Mouse (Mus musculus) hindbrain, embryonic 16.5 days (tissue): ENCODE results near the gene Cfap299. TPM values are rescaled to one million over a fixed set of nuclear protein-coding genes. Genes with fewer than 3 reads are reported as not detected.

Experiments used
- ATAC-seq: fragments of 200-750 bp; cut with Nextera tagmentation; 2 replicates; pipeline ENCODE4 v1.8.0; 2017; ENCODE audit warnings: moderate TSS enrichment, moderate library complexity
- H3K27ac ChIP-seq: fragments of 300-500 bp; sonication (generic); 2 replicates; pipeline ENCODE4 v1.5.1; 2014; ENCODE audit warnings: low read depth, mild to moderate bottlenecking, control low read depth, low read length, moderate library complexity
- H3K27me3 ChIP-seq: fragments of 300-500 bp; sonication (generic); replicated peaks from 2 replicates; pipeline ENCODE4 v1.6.1; 2014; ENCODE audit warnings: low read length; ENCODE audit not compliant: control insufficient read depth, insufficient read depth
- H3K36me3 ChIP-seq: fragments of 300-500 bp; sonication (generic); 2 replicates; pipeline ENCODE4 v1.6.1; 2014; ENCODE audit warnings: mild to moderate bottlenecking, low read length, moderate library complexity, mixed read lengths; ENCODE audit not compliant: control insufficient read depth, insufficient read depth
- H3K4me1 ChIP-seq: fragments of 300-500 bp; sonication (generic); 2 replicates; pipeline ENCODE4 v1.6.1; 2014; ENCODE audit warnings: low read depth, low read length; ENCODE audit not compliant: control insufficient read depth, insufficient read depth
- H3K4me2 ChIP-seq: fragments of 300-500 bp; sonication (generic); 2 replicates; pipeline ENCODE4 v1.6.1; 2014; ENCODE audit warnings: mild to moderate bottlenecking, low read length, control low read depth, moderate library complexity
- H3K4me3 ChIP-seq: fragments of 300-500 bp; sonication (generic); 2 replicates; pipeline ENCODE4 v1.5.1; 2014; ENCODE audit warnings: mild to moderate bottlenecking, low read length, control low read depth, moderate library complexity
- H3K9ac ChIP-seq: fragments of 300-500 bp; sonication (generic); 2 replicates; pipeline ENCODE4 v1.6.1; 2014; ENCODE audit warnings: low read depth, mild to moderate bottlenecking, control low read depth, low read length, moderate library complexity
- H3K9me3 ChIP-seq: fragments of 300-500 bp; sonication (generic); 2 replicates; pipeline ENCODE4 v1.6.1; 2014; ENCODE audit warnings: mild to moderate bottlenecking, low read length, moderate library complexity; ENCODE audit not compliant: control insufficient read depth
- WGBS: fragments of 180-500 bp; shearing (Covaris S2); extraction: QIAGEN DNeasy Blood & Tissue Kit; methylation state at CpG from one replicate; pipeline ENCODE4 v1.1.7; 2014; 5-methylcytosine and 5-hydroxymethylcytosine counted together
- polyA plus RNA-seq: library from polyadenylated mRNA; unstranded; fragments of >200 nt; fragmentation: Nextera tagmentation; extraction: Ambion mirVana; gene quantifications from 2 replicates; pipeline ENCODE4 v1.2.1, GENCODE M21; 2015

Cfap299 gene
- 1.6 and 2.1 TPM in 2 replicates for polyA plus RNA-seq

DNA sequence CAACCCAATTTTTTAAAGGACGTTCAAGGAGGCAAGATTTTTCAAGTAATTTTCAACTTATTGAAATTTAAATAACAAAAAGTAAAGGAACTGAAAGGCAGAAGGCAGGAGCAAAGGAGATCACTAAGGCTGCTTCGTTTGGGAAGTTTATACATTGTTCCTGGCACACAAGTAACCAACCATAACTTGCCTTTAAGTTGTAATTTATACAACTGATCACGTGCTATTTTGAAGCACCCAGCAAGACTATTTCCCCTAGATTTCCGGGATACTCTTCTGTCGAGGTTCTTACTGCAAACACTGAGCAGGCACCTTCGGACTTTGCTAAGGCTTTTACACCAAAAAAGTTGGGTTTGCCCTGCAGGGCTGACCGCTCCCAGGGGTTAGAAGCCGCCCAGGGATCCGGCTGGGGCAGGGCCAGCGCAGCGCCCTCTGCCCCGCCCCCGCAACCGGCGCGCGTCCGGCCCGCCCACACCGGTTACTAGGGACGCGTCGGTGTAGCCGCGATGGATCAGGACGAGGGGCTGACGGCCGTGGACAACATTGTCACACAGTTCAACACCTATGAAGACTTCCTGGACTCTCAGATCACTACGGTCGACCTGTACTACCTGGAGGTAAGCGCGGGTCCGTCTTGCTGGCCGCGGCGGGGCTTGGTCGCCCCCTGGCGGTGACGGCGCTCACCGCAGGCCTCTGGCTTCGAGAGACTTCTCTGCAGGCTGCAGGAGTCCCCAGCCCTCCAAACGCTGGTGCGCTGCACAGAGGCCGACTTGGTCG is at the start of gene Cfap299:
Gene Cfap299, plus strand, starts transcription at position 457 of the 777 bp plus-strand sequence.
- H3K27me3 ChIP-seq, result peaks cover 5% of the 10 kb centered on the region; the same call in 1 of the 2 replicates
- H3K36me3 ChIP-seq, result no peaks in the 10 kb centered on the region
- ATAC-seq, result peak; percentile 97
- no peaks in the 10 kb centered on the region for H3K9me3 ChIP-seq
- no peaks in the 10 kb centered on the region; the same call in none of the 2 replicates for H3K4me1 ChIP-seq
- H3K27ac ChIP-seq, result no peak within 1 kb of the TSS
- H3K4me3 ChIP-seq, result peak within 1 kb of the TSS; percentile 65
- peak within 1 kb of the TSS; percentile 52 for H3K9ac ChIP-seq
- WGBS, result 1% methylated on average over 46 of the region's 46 CpGs
- H3K4me2 ChIP-seq, result peak within 1 kb of the TSS; percentile 99

DNA sequence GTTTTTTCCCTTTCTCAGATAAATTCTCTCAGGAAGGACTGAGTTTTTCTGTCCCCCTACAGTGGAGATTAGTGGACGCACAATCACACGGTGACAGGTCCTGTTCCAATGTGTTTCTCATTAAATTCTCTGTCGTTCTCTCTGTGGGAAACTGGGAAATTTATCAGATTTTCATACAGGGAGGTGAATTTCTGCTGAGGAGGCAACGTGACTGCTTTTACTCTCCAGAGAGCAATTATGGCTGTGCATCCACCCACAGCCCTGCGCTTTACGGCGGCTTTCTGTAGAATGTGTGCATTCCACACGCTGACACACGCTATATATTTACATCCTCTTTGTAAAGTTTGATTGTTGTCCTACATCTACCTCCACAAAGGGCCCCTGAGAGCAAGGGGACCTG is 47.1 kb upstream of the Cfap299 start:
- no peaks in the 10 kb centered on the region for H3K4me1 ChIP-seq
- no peaks in the 10 kb centered on the region for H3K36me3 ChIP-seq
- H3K4me2 ChIP-seq, result peak overlapping the region; percentile 1
- H3K9me3 ChIP-seq, result no peaks in the 10 kb centered on the region
- H3K4me3 ChIP-seq, result no peak overlapping the region
- WGBS, result 35% methylated on average over 9 of the region's 9 CpGs
- H3K9ac ChIP-seq, result no peak overlapping the region
- no peak for ATAC-seq
- H3K27ac ChIP-seq, result no peak overlapping the region
- no peaks in the 10 kb centered on the region for H3K27me3 ChIP-seq

DNA sequence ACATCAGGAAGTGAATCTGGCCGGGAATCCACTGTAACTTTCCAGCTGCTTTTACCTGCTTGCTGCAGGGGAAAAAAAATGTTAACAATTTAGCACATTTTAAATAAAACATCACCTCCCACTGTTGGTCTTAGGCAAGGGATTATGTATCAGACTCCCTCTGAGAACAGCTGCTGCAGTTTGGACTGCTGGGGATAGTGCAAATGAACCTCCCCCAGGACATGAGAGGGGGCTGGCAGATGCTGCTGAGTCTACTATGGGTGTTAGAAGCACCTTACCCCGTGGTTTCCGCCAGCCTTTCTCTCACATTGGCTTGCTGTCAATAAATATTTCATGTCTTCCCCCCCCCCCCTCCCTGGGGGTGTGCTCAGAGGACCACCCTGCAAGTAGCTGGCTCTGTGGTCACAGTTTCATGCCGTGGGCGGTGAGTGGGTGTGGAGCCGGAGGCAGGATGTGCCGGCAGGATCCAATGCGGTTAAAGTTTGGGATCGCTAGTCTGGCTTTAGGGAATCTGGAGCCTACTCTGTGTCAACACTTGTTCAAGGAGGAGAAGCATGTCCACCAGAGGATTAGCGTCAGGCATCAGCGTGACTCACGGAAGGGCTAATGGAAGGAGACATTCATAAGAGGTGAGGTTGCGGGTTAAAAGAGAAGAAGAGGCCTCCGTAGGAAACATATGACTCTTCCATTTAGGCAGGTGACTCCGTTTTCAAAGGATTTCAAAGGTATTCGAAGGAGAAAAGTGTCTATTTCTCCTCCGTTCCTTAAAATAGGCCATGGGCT is 45.2 kb upstream of the Cfap299 start:
- H3K9ac ChIP-seq, result no peak overlapping the region
- ATAC-seq, result no peak
- H3K4me3 ChIP-seq, result no peak overlapping the region
- H3K36me3 ChIP-seq, result no peaks in the 10 kb centered on the region
- WGBS, result 37% methylated on average over 17 of the region's 17 CpGs
- no peak overlapping the region for H3K27ac ChIP-seq
- H3K9me3 ChIP-seq, result no peaks in the 10 kb centered on the region
- no peaks in the 10 kb centered on the region for H3K27me3 ChIP-seq
- H3K4me1 ChIP-seq, result no peaks in the 10 kb centered on the region
- no peak overlapping the region for H3K4me2 ChIP-seq

DNA sequence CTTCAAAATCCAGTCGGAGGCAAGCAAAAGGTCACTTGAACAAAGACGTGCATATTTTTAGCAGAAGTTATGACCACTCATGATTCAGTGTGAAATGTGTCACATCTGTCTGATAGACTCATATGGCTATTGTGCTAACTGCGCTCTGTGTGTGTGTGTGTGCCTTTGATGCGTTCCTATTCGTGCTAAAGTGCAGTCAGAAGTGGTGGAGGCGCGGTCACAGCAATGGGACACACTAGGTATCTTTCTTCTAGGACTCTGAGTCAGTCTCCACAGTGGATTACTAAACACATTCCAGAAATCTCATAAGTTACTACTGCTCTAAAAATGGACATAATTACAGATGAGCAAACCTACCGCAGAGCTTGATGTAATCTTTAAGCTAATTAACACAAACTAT is 38.5 kb upstream of the Cfap299 start:
- Histone ChIP-seq H3K9me3 (no peaks in the 10 kb centered on the region), H3K4me3 (no peak overlapping the region), H3K27me3 (peaks cover 7% of the 10 kb centered on the region; the same call in 1 of the 2 replicates), H3K27ac (no peak overlapping the region), H3K9ac (no peak overlapping the region), H3K36me3 (no peaks in the 10 kb centered on the region), H3K4me2 (no peak overlapping the region), H3K4me1 (peaks cover 5% of the 10 kb centered on the region; the same call in 1 of the 2 replicates)
- no peak for ATAC-seq
- 78% methylated on average over 8 of the region's 8 CpGs for WGBS

DNA sequence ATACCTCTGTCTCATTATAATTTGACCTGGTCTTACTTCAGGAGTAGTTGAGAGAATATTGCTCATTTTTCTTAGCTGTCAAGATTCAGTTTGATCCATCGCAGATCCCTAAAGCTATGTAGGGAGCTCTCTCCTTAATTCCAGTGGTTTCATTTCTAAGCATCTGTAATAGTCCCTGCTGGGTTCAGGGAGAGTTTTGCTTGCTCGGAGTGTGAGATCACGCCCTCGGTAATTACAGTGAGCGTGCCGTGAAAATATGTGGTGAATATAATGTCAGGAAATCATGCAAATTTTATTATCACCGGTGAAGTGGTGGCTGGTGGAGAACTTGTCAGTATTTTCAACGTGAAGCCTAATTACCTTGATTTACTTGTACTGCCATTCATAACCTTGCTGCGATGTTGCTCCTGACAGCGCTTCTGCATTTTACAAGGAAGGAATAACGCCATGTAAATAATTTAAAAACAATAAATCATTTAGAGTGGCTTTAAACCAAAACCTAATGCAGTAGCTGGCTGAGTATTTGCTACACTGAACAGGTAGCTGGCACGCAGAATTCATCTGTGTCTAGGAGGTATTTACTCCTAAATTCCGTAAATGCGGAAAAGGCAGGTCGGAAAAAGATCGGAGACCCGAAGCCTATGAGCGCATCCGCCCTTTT is 36.6 kb upstream of the Cfap299 start:
- Histone ChIP-seq H3K27me3 (peaks cover 7% of the 10 kb centered on the region; the same call in 1 of the 2 replicates), H3K27ac (no peak overlapping the region), H3K4me2 (peak overlapping the region; percentile 59), H3K36me3 (no peaks in the 10 kb centered on the region), H3K9me3 (no peaks in the 10 kb centered on the region), H3K4me1 (peaks cover 5% of the 10 kb centered on the region; the same call in 1 of the 2 replicates), H3K4me3 (peak overlapping the region; percentile 16), H3K9ac (peak overlapping the region; percentile 21; the same call in 1 of the 2 replicates)
- WGBS, result 2% methylated on average over 19 of the region's 19 CpGs
- ATAC-seq, result no peak

DNA sequence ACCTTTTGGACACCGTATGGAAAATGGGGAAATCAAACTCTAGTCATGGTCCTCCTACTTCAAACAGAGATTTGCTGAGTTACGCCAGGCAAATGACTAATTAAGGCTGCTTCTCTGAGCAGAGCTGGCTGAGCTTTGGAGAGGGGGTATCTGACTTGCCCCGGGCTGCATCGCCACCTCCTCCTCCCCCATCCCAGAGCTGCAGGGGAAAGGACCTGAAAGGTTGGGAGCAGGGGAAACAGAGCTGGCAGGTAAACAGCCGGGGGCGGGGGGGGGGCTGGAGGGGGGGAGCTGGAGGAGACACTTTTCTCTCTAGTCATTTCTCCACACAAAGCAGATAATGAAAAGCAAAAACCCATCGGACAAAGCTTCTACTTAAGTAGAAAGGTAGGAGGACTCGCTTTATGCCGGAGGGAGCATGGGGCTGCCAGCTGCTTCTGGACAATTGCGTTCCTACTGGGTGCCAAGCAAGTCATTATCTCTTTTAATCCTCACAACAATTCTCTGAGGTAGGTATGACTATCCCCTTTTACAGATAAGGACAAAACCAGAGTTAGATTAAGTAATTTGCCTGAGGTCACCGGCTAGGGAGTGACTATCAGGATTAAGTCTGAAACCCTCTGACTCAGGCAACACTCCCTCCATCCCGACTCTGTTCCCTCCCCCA is 35.9 kb upstream of the Cfap299 start:
- Histone ChIP-seq H3K4me3 (peak overlapping the region; percentile 16), H3K9ac (peak overlapping the region; percentile 21; the same call in 1 of the 2 replicates), H3K36me3 (no peaks in the 10 kb centered on the region), H3K4me1 (peaks cover 5% of the 10 kb centered on the region; the same call in 1 of the 2 replicates), H3K4me2 (peak overlapping the region; percentile 59), H3K27ac (no peak overlapping the region), H3K9me3 (no peaks in the 10 kb centered on the region), H3K27me3 (peaks cover 7% of the 10 kb centered on the region; the same call in 1 of the 2 replicates)
- ATAC-seq, result peak; percentile 42; the same call in 1 of the 2 replicates
- WGBS, result 1% methylated on average over 12 of the region's 12 CpGs

DNA sequence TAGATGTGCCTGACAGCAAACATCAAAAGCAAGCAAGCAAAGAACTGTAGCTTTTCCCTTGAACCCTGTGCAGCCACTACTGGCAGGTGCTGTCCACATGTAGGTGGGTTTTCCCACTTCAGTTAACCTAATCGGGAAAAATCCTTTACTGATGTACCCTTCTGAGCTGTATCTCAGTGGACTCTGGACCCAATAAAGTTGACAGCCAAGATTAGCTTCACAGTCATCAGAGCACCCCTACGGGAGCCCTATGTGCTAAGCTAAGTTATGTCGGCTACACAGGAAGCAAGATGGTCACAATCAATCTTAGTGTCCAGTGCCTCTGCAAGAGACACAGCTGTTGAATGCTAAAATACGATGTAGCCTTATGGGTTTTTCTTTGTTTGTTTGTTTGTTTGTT is 29.0 kb upstream of the Cfap299 start:
- ATAC-seq, result no peak
- no peak overlapping the region for H3K4me2 ChIP-seq
- H3K27me3 ChIP-seq, result 0 out of 2 replicates have a peak, but pooled peaks cover 2% of the 10 kb centered on the region
- no peak overlapping the region for H3K9ac ChIP-seq
- H3K4me1 ChIP-seq, result no peaks in the 10 kb centered on the region
- no peak overlapping the region for H3K27ac ChIP-seq
- H3K36me3 ChIP-seq, result no peaks in the 10 kb centered on the region
- WGBS, result 91% methylated on average over 4 of the region's 4 CpGs
- H3K4me3 ChIP-seq, result no peak overlapping the region
- no peaks in the 10 kb centered on the region for H3K9me3 ChIP-seq

DNA sequence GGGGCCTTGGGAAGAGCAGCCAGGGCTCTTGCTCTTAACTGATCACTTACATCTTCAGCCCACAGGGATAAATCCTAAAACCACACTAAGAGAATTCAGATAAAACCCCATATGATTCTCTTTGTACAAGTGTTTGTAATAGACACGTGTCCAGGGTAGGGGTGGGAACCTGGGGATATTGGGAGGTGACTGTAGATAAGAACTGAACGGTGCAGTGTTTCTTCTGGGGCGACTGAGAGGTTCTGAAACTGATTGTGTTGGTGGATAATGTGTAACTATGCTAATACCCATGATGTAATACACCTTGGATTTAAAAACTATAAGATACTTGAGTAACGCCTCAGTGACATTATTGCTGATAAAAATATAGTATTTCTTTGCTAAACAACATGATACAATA is 23.4 kb upstream of the Cfap299 start:
- Histone ChIP-seq H3K9me3 (no peaks in the 10 kb centered on the region), H3K9ac (no peak overlapping the region), H3K4me3 (no peak overlapping the region), H3K4me1 (no peaks in the 10 kb centered on the region), H3K36me3 (no peaks in the 10 kb centered on the region), H3K27ac (no peak overlapping the region), H3K4me2 (no peak overlapping the region), H3K27me3 (no peaks in the 10 kb centered on the region)
- no peak for ATAC-seq
- 86% methylated on average over 4 of the region's 4 CpGs for WGBS
